Mouse (Mus musculus): ENCODE data around the gene Stag3.

DNA sequence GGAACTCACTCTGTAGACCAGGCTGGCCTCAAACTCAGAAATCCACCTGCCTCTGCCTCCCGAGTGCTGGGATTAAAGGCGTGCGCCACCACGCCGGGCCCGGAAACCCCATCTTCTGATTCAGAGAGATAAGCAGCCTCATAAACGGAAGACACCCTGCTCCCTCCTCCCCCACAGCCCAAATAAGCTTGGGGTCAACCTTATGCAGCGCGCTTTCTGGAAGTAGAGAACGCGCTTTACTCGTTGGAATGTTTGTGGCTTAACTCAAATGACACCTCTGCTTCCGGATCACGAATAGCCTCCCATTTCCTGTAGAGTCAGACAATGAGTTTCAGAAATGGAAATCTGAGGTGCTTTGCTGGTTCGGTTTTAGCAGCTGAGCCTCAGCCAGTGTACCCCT lies 789 bp downstream of the Stag3 start:
- no peak for TF ChIP-seq CTCF (IDR thresholded peaks at IDR 0.05 in 2 of 3, conservative IDR thresholded peaks at IDR 0.05 in 1 of 3; ENCODE audit: control insufficient read depth in 1 of 3, insufficient read depth in 1 of 3, low read depth in 2 of 3, low read length in 3 of 3, poor library complexity in 1 of 3, severe bottlenecking in 1 of 3)
- no peak for TF ChIP-seq KAT2A (conservative IDR thresholded peaks at IDR 0.05; ENCODE audit: low read depth, low read length)
- no peak for TF ChIP-seq ZC3H11A (IDR thresholded peaks at IDR 0.05; ENCODE audit: low read depth, low read length)
- no peak for TF ChIP-seq EP300 (IDR thresholded peaks at IDR 0.05; ENCODE audit: low read depth in 1 of 2, low read length in 2 of 2)
- TF ChIP-seq USF1 (IDR thresholded peaks at IDR 0.05; ENCODE audit: low read depth, low read length): no peak
- TF ChIP-seq BHLHE40 (IDR thresholded peaks at IDR 0.05; ENCODE audit: borderline replicate concordance, low read depth, low read length): no peak
- no peak for TF ChIP-seq ZKSCAN1 (IDR thresholded peaks at IDR 0.05; ENCODE audit: low read depth, low read length)
- no peak for TF ChIP-seq GABPA (IDR thresholded peaks at IDR 0.05; ENCODE audit: low read depth, low read length)
- TF ChIP-seq POLR2A (IDR thresholded peaks at IDR 0.05; ENCODE audit: control insufficient read depth in 1 of 2, insufficient read depth in 1 of 2, low read depth in 1 of 2, low read length in 2 of 2, poor library complexity in 1 of 2): no peak
- TF ChIP-seq HCFC1 (IDR thresholded peaks at IDR 0.05; ENCODE audit: low read depth, low read length): no peak
- TF ChIP-seq UBTF (IDR thresholded peaks at IDR 0.05; ENCODE audit: borderline replicate concordance, insufficient read depth, low read depth, low read length): no peak
